Mouse (Mus musculus) thymus, adult 2 months (tissue): ENCODE measurements around the gene Lpcat2b.

Source experiments
- CTCF ChIP-seq: fragments of 200-500 bp; IDR thresholded peaks from 2 replicates; pipeline ENCODE4 v1.5.1; 2012; ENCODE audit warnings: mild to moderate bottlenecking, control low read depth, low read length, moderate library complexity, borderline replicate concordance; ENCODE audit not compliant: control insufficient read depth, poor library complexity, insufficient read depth; ENCODE audit errors: extremely low read depth
- POLR2A ChIP-seq: fragments of 200-500 bp; IDR thresholded peaks from 2 replicates; pipeline ENCODE4 v1.6.1; 2012; ENCODE audit warnings: mild to moderate bottlenecking, low read length, control low read depth, moderate library complexity; ENCODE audit not compliant: control insufficient read depth, poor library complexity, insufficient read depth; ENCODE audit errors: extremely low read depth

DNA sequence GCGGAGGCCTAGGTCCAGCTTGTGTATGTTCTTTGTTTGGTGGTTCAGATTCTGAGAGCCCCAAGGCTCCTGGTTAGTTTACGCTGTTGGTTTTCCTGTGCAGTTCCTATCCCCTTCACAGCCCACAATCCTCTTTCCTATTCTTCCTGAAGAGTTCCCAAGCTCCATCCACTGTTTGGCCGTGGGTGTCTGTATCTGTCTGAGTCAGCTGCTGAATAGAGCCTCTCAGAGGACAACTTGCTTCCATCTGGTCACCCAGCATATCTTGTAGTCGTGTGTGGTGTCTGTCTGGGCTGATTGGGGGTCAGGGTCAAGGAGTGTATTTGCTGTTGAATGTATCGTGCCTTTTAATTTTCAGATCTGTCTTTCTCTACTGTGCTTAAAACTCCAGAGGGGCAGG lies 10.5 kb downstream of the Lpcat2b start:
- TF ChIP-seq CTCF (no peak), POLR2A (no peak)
